Mouse (Mus musculus): ENCODE measurements around the gene Ryr2. TPM values are rescaled to one million over a fixed set of nuclear protein-coding genes. Genes with fewer than 3 reads are reported as not detected.

Ryr2 gene
- polyA plus RNA-seq, 1 experiment = not detected

- no peaks in the 10 kb centered on the region for H3K36me3 ChIP-seq (ENCODE audit: control insufficient read depth, insufficient read depth)
- no peak overlapping the region for H3ac ChIP-seq (ENCODE audit: control insufficient read depth, insufficient read length, low read depth)
- no peaks in the 10 kb centered on the region for H3K79me2 ChIP-seq (ENCODE audit: control insufficient read depth, insufficient read depth)
- H3K27me3 ChIP-seq (ENCODE audit: control insufficient read depth, insufficient read depth, insufficient read length) = no peaks in the 10 kb centered on the region
- TF ChIP-seq USF1 (IDR thresholded peaks at IDR 0.05; ENCODE audit: low read depth) (no peak), FOSL1 (IDR thresholded peaks at IDR 0.05; ENCODE audit: insufficient read depth, low read length, poor library complexity, severe bottlenecking) (no peak), MYOD1 (IDR thresholded peaks at IDR 0.05; ENCODE audit: control insufficient read depth, insufficient read length, low read depth) (no peak), MAX (IDR thresholded peaks at IDR 0.05) (no peak), CEBPB (IDR thresholded peaks at IDR 0.05; ENCODE audit: low read depth) (no peak), CTCF (IDR thresholded peaks at IDR 0.05; ENCODE audit: control insufficient read depth, insufficient read depth, insufficient read length) (no peak)
- H3K79me3 ChIP-seq (ENCODE audit: low read depth) = no peaks in the 10 kb centered on the region
- H3K4me3 ChIP-seq (ENCODE audit: insufficient read depth, poor library complexity, severe bottlenecking) = no peak overlapping the region
Observed at GRCm38 (mm10) chr13:11696496-11696895, 410.2 kb downstream of the Ryr2 start.

GRCm38 (mm10) chr13:11681802-11682201 is 424.9 kb downstream of the Ryr2 start:
- TF ChIP-seq MYOG (IDR thresholded peaks at IDR 0.05; ENCODE audit: control insufficient read depth, extremely low read depth, insufficient read length) (no peak), CEBPB (IDR thresholded peaks at IDR 0.05; ENCODE audit: low read depth) (no peak), USF1 (IDR thresholded peaks at IDR 0.05; ENCODE audit: low read depth) (no peak)

GRCm38 (mm10) chr13:11662815-11663214 is 443.9 kb downstream of the Ryr2 start:
- Histone ChIP-seq H3K79me3 (ENCODE audit: low read depth) (no peaks in the 10 kb centered on the region), H3K79me2 (ENCODE audit: control insufficient read depth, insufficient read depth) (no peaks in the 10 kb centered on the region), H3K4me3 (ENCODE audit: insufficient read depth, poor library complexity, severe bottlenecking) (no peak overlapping the region), H3ac (ENCODE audit: control insufficient read depth, insufficient read length, low read depth) (no peak overlapping the region), H3K36me3 (ENCODE audit: control insufficient read depth, insufficient read depth) (no peaks in the 10 kb centered on the region), H3K27me3 (ENCODE audit: control insufficient read depth, insufficient read depth, insufficient read length) (no peaks in the 10 kb centered on the region)
- TF ChIP-seq MYOD1 (IDR thresholded peaks at IDR 0.05; ENCODE audit: control insufficient read depth, insufficient read length, low read depth) = no peak
- no peak for TF ChIP-seq CEBPB (IDR thresholded peaks at IDR 0.05; ENCODE audit: low read depth)
- TF ChIP-seq USF1 (IDR thresholded peaks at IDR 0.05; ENCODE audit: low read depth) = no peak
- TF ChIP-seq MAX (IDR thresholded peaks at IDR 0.05) = no peak
- TF ChIP-seq MYOG (IDR thresholded peaks at IDR 0.05; ENCODE audit: control insufficient read depth, extremely low read depth, insufficient read length) = no peak
- no peak for TF ChIP-seq CTCF (IDR thresholded peaks at IDR 0.05; ENCODE audit: control insufficient read depth, insufficient read depth, insufficient read length)
- no peak for TF ChIP-seq FOSL1 (IDR thresholded peaks at IDR 0.05; ENCODE audit: insufficient read depth, low read length, poor library complexity, severe bottlenecking)

More at GRCm38 (mm10) chr13:11681802-11682201, 424.9 kb downstream of the Ryr2 start:
- Histone ChIP-seq H3K79me3 (ENCODE audit: low read depth) (no peaks in the 10 kb centered on the region), H3K36me3 (ENCODE audit: control insufficient read depth, insufficient read depth) (no peaks in the 10 kb centered on the region), H3K27me3 (ENCODE audit: control insufficient read depth, insufficient read depth, insufficient read length) (no peaks in the 10 kb centered on the region), H3K79me2 (ENCODE audit: control insufficient read depth, insufficient read depth) (no peaks in the 10 kb centered on the region), H3K4me3 (ENCODE audit: insufficient read depth, poor library complexity, severe bottlenecking) (no peak overlapping the region), H3ac (ENCODE audit: control insufficient read depth, insufficient read length, low read depth) (no peak overlapping the region)

GRCm38 (mm10) chr13:11644846-11645245 is 461.9 kb downstream of the Ryr2 start:
- Histone ChIP-seq H3K4me3 (ENCODE audit: insufficient read depth, poor library complexity, severe bottlenecking) (no peak overlapping the region), H3ac (ENCODE audit: control insufficient read depth, insufficient read length, low read depth) (no peak overlapping the region), H3K79me2 (ENCODE audit: control insufficient read depth, insufficient read depth) (no peaks in the 10 kb centered on the region), H3K27me3 (ENCODE audit: control insufficient read depth, insufficient read depth, insufficient read length) (no peaks in the 10 kb centered on the region), H3K36me3 (ENCODE audit: control insufficient read depth, insufficient read depth) (no peaks in the 10 kb centered on the region), H3K79me3 (ENCODE audit: low read depth) (no peaks in the 10 kb centered on the region)
- TF ChIP-seq MAX (IDR thresholded peaks at IDR 0.05) (no peak), USF1 (IDR thresholded peaks at IDR 0.05; ENCODE audit: low read depth) (no peak), CTCF (IDR thresholded peaks at IDR 0.05; ENCODE audit: control insufficient read depth, insufficient read depth, insufficient read length) (no peak), MYOD1 (IDR thresholded peaks at IDR 0.05; ENCODE audit: control insufficient read depth, insufficient read length, low read depth) (no peak), MYOG (IDR thresholded peaks at IDR 0.05; ENCODE audit: control insufficient read depth, extremely low read depth, insufficient read length) (no peak)

GRCm38 (mm10) chr13:11636383-11636782 is 470.4 kb downstream of the Ryr2 start:
- Histone ChIP-seq H3ac (ENCODE audit: control insufficient read depth, insufficient read length, low read depth) (no peak overlapping the region), H3K79me2 (ENCODE audit: control insufficient read depth, insufficient read depth) (no peaks in the 10 kb centered on the region), H3K4me3 (ENCODE audit: insufficient read depth, poor library complexity, severe bottlenecking) (no peak overlapping the region), H3K79me3 (ENCODE audit: low read depth) (no peaks in the 10 kb centered on the region), H3K27me3 (ENCODE audit: control insufficient read depth, insufficient read depth, insufficient read length) (no peaks in the 10 kb centered on the region), H3K36me3 (ENCODE audit: control insufficient read depth, insufficient read depth) (no peaks in the 10 kb centered on the region)
- no peak for TF ChIP-seq CEBPB (IDR thresholded peaks at IDR 0.05; ENCODE audit: low read depth)
- no peak for TF ChIP-seq USF1 (IDR thresholded peaks at IDR 0.05; ENCODE audit: low read depth)
- no peak for TF ChIP-seq CTCF (IDR thresholded peaks at IDR 0.05; ENCODE audit: control insufficient read depth, insufficient read depth, insufficient read length)
- no peak for TF ChIP-seq FOSL1 (IDR thresholded peaks at IDR 0.05; ENCODE audit: insufficient read depth, low read length, poor library complexity, severe bottlenecking)
- no peak for TF ChIP-seq MAX (IDR thresholded peaks at IDR 0.05)
- TF ChIP-seq MYOD1 (IDR thresholded peaks at IDR 0.05; ENCODE audit: control insufficient read depth, insufficient read length, low read depth) = no peak
- no peak for TF ChIP-seq MYOG (IDR thresholded peaks at IDR 0.05; ENCODE audit: control insufficient read depth, extremely low read depth, insufficient read length)

- Histone ChIP-seq H3K79me2 (ENCODE audit: control insufficient read depth, insufficient read depth) (no peaks in the 10 kb centered on the region), H3K27me3 (ENCODE audit: control insufficient read depth, insufficient read depth, insufficient read length) (no peaks in the 10 kb centered on the region), H3K36me3 (ENCODE audit: control insufficient read depth, insufficient read depth) (no peaks in the 10 kb centered on the region), H3ac (ENCODE audit: control insufficient read depth, insufficient read length, low read depth) (no peak overlapping the region), H3K4me3 (ENCODE audit: insufficient read depth, poor library complexity, severe bottlenecking) (no peak overlapping the region), H3K79me3 (ENCODE audit: low read depth) (no peaks in the 10 kb centered on the region)
- no peak for TF ChIP-seq MYOG (IDR thresholded peaks at IDR 0.05; ENCODE audit: control insufficient read depth, extremely low read depth, insufficient read length)
Observed at GRCm38 (mm10) chr13:11624513-11624912, 482.2 kb downstream of the Ryr2 start.
